20 mouse cellular contexts compared by ENCODE assay signal in genomic region chr16:87089322-87089721, GRCm38 (mm10).
"Had no signal": no experiment of that assay in that cellular context is flagged by ENCODE, and none has a peak within 500 bp of the region (broad histone marks: within the 10 kb centered on the region; RNA-seq: fewer than 3 reads in every experiment).

No protein-coding gene starts in this region.

- H3K36me3 ChIP-seq: liver, embryonic 13.5 days; liver, embryonic 15.5 days; lung, embryonic 15.5 days; midbrain, embryonic 10.5 days; midbrain, embryonic 12.5 days; neural tube, embryonic 13.5 days; neural tube, embryonic 15.5 days; stomach, embryonic 15.5 days had no signal

- H3K9ac ChIP-seq: liver, embryonic 13.5 days; liver, embryonic 15.5 days; lung, embryonic 15.5 days; midbrain, embryonic 12.5 days; neural tube, embryonic 13.5 days; neural tube, embryonic 15.5 days; stomach, embryonic 15.5 days had no signal

- H3K9me3 ChIP-seq: liver, embryonic 13.5 days; liver, embryonic 15.5 days; lung, embryonic 15.5 days; midbrain, embryonic 10.5 days; midbrain, embryonic 12.5 days; neural tube, embryonic 13.5 days; neural tube, embryonic 15.5 days; stomach, embryonic 15.5 days had no signal

- H3K4me3 ChIP-seq: liver, embryonic 13.5 days; liver, embryonic 15.5 days; lung, embryonic 15.5 days; midbrain, embryonic 10.5 days; midbrain, embryonic 12.5 days; myocyte; neural tube, embryonic 13.5 days; neural tube, embryonic 15.5 days; stomach, embryonic 15.5 days had no signal

- H3K4me1 ChIP-seq: liver, embryonic 13.5 days; liver, embryonic 15.5 days; lung, embryonic 15.5 days; midbrain, embryonic 10.5 days; midbrain, embryonic 12.5 days; neural tube, embryonic 13.5 days; neural tube, embryonic 15.5 days; stomach, embryonic 15.5 days had no signal

- H3K27me3 ChIP-seq: liver, embryonic 13.5 days; liver, embryonic 15.5 days; lung, embryonic 15.5 days; midbrain, embryonic 12.5 days; neural tube, embryonic 13.5 days; neural tube, embryonic 15.5 days; stomach, embryonic 15.5 days had no signal

- H3K27ac ChIP-seq: liver, embryonic 13.5 days; liver, embryonic 15.5 days; lung, embryonic 15.5 days; midbrain, embryonic 10.5 days; midbrain, embryonic 12.5 days; neural tube, embryonic 13.5 days; neural tube, embryonic 15.5 days; stomach, embryonic 15.5 days; stomach, postnatal 0 days had no signal

- DNase-seq: liver, embryonic 13.5 days; lung, postnatal 4 days; midbrain, embryonic 14.5 days; retina, postnatal 1 day; right cerebral cortex, adult 18-20 months; right cerebral cortex, postnatal 14 days; thymus, adult 18-20 months; thymus, postnatal 14 days; thymus, postnatal 4 days had no signal

- H3K4me2 ChIP-seq: liver, embryonic 11.5 days; liver, embryonic 13.5 days; liver, embryonic 15.5 days; lung, embryonic 15.5 days; midbrain, embryonic 12.5 days; neural tube, embryonic 13.5 days; neural tube, embryonic 15.5 days; stomach, embryonic 15.5 days had no signal

- ATAC-seq: midbrain, embryonic 16.5 days had no signal
